Mouse (Mus musculus) gastrocnemius, adult 2 months (tissue): ENCODE data around the gene Gm20388. TPM values are rescaled to one million over a fixed set of nuclear protein-coding genes. Genes with fewer than 3 reads are reported as not detected.
A peak's percentile ranks its signal among the peaks of the same experiment; 100 is the strongest.

Experiments
- DNase-seq: peaks from one replicate; pipeline ENCODE4 v3.0.0; 2022
- H3K27ac ChIP-seq: fragments of 200-600 bp; 2 replicates; pipeline ENCODE4 v1.8.1; 2022; ENCODE audit warnings: mild to moderate bottlenecking
- H3K4me3 ChIP-seq: fragments of 200-600 bp; 2 replicates; pipeline ENCODE4 v1.8.1; 2022; ENCODE audit warnings: mild to moderate bottlenecking, moderate library complexity
- CTCF ChIP-seq: fragments of 200-600 bp; IDR thresholded peaks from 2 replicates; pipeline ENCODE4 v1.8.1; 2022; ENCODE audit warnings: antibody characterized with exemption, mild to moderate bottlenecking, moderate library complexity
- intact Hi-C: fragments of 180-260 bp; cut with DNase I; formaldehyde crosslinking; loops from one replicate; pipeline ENCODE4 v1.15.1; 2025
- total RNA-seq, 2 experiments: library from RNA; stranded (reverse); gene quantifications; 2 replicates each; pipeline ENCODE4 v1.2.3; 2021

Gene Gm20388
- total RNA-seq, 2 experiments from 2014 or later = 6.1 to 15.0 TPM

DNA sequence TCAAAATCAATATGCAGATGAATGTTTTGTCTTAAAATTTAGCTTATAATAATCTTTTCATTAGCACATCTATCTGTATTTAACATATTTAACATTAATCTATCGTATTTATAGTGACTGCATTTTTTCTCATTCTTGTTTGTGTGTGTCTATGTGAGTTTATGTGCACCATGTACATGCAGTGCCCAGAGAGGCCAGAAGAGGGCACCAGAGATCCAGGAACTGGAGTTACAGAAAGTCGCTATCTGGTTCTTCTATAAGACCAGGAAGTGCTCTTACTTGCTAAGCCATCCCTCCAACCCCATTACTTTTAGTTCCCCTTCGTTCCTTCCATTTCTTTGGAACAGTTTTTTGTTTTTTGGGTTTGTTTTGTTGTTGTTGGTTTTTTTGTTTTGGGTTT is 2213.7 kb downstream of the Gm20388 start:
- TF ChIP-seq CTCF = peak; percentile 44
- intact Hi-C loops = no loop called here
- DNase-seq = no peak
- Histone ChIP-seq H3K4me3 (no peak overlapping the region), H3K27ac (no peak overlapping the region)

- no peak for DNase-seq
- Histone ChIP-seq H3K27ac (no peak overlapping the region), H3K4me3 (no peak overlapping the region)
- intact Hi-C loops = no loop called here
- no peak for TF ChIP-seq CTCF
Measured at GRCm38 (mm10) chr8:122126659-122127058, 2216.0 kb downstream of the Gm20388 start.

DNA sequence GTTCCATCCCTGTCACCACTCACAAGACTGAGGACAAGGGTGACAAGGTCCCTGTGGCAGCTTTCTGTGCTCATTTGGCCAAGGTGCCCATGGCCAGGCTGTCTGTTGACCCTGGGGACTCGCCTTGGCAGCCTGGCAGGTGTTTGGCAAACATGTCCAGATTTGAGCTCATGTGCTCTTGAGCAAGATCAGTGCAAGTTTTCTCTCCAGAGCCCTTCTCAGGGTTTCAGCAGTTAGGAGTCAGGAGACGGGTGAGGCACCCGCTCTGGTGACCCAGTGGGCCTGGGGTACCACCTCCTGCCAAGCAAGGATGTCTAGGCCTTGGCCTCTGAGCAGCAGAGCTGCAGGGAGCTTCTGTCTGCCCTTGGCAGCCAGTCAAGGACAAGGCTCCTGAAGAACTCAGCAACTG is 2223.5 kb downstream of the Gm20388 start:
- Histone ChIP-seq H3K27ac (peak overlapping the region; percentile 38; the same call in 1 of the 2 replicates), H3K4me3 (no peak overlapping the region)
- no peak for TF ChIP-seq CTCF
- intact Hi-C loops = no loop called here
- DNase-seq = peak; percentile 77

- Histone ChIP-seq H3K4me3 (no peak overlapping the region), H3K27ac (no peak overlapping the region)
- peak; percentile 44 for TF ChIP-seq CTCF
- no peak for DNase-seq
- intact Hi-C loops = loop anchor here (5.0 kb wide), 1 partner anchor 88 kb away; no protein-coding TSS in a partner anchor
Measured at GRCm38 (mm10) chr8:122135494-122135893, 2224.9 kb downstream of the Gm20388 start.

DNA sequence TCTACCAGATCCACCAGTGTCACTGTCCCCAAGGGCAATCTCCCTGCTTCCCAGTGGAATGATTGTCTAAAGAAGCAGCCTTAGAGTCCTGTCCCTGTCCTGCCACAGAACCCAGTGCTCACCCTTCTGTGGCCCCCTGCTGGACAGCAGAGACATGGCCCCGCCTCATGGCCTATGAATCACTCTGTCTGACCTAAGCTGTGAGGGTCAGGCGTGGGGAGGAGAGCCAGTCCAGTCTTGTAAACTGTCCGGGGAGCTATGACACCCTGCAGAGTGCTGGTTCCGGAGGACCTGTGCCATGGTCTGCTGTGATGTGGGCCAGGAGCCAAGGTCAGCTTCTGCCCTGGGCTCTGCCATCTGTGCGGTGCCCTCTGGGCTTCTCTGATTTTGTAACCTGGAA is 2229.1 kb downstream of the Gm20388 start:
- peak; percentile 91 for DNase-seq
- TF ChIP-seq CTCF = peak; percentile 94
- intact Hi-C loops = loop anchor here (1.0 to 5.0 kb wide), 2 partner anchors 92 to 161 kb away; no protein-coding TSS in a partner anchor
- no peak overlapping the region for H3K4me3 ChIP-seq
- peak overlapping the region; percentile 57 for H3K27ac ChIP-seq

- no peak for TF ChIP-seq CTCF
- Histone ChIP-seq H3K27ac (peak overlapping the region; percentile 57; the same call in 1 of the 2 replicates), H3K4me3 (no peak overlapping the region)
- intact Hi-C loops = no loop called here
- DNase-seq = no peak
Measured at GRCm38 (mm10) chr8:122140411-122140810, 2229.8 kb downstream of the Gm20388 start.

DNA sequence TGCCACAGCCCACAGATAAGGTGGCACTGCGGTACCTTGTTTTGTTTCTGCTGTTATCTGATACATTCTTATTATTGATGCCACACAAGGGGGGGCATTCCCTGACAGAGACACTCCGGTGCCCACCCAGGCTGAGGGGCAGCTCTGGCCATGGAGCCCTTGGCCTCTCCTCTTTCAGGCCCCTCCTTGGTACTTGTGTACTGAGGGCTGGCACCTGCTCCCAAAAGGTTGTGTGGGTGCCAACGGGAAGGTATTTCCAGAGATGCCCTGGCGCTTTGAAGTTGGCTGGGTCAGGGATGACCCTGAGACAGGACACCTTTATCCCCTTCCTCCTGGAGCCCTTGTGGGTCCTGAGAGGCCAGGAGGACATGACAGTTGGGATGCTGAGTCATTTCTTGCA is 2231.8 kb downstream of the Gm20388 start:
- TF ChIP-seq CTCF = no peak
- no peak for DNase-seq
- H3K4me3 ChIP-seq = no peak overlapping the region
- H3K27ac ChIP-seq = no peak overlapping the region
- intact Hi-C loops = no loop called here

GRCm38 (mm10) chr8:122143231-122143630 is 2232.6 kb downstream of the Gm20388 start:
- peak; percentile 26; the same call in 1 of the 2 replicates for TF ChIP-seq CTCF
- Histone ChIP-seq H3K4me3 (no peak overlapping the region), H3K27ac (no peak overlapping the region)
- no peak for DNase-seq
- intact Hi-C loops = no loop called here

DNA sequence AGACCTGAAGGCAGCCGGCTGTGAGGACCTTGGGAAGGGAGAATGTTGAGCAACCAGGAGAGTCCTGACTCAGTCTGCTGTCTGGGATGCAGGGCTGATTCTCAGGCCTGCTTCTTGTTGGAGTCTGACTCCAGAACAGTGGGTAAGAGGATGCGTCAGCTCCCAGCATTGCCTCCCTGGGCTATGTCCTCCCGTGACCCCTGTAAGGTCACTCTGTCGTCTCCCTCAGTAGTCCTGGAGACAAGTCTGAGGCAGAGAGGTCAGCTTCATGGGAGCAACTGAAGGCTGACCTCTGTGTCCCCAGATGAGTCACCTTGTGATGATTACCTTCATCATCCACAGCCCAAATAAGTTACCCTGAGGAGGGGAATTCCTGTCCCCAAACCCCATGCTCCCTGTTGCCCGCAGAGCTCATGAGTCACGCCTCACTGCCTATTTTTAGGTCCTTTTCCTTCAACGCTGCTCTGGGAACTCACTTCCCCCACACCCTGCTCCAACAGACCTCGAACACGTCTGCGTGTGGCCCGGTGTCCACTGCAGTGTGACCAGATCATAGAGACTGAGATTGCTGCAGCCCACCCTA is 2234.2 kb downstream of the Gm20388 start:
- no peak for TF ChIP-seq CTCF
- Histone ChIP-seq H3K27ac (peak overlapping the region; percentile 71), H3K4me3 (no peak overlapping the region)
- intact Hi-C loops = no loop called here
- DNase-seq = no peak

GRCm38 (mm10) chr8:122149045-122149444 is 2238.4 kb downstream of the Gm20388 start:
- Histone ChIP-seq H3K27ac (no peak overlapping the region), H3K4me3 (no peak overlapping the region)
- intact Hi-C loops = no loop called here
- no peak for DNase-seq
- no peak for TF ChIP-seq CTCF

DNA sequence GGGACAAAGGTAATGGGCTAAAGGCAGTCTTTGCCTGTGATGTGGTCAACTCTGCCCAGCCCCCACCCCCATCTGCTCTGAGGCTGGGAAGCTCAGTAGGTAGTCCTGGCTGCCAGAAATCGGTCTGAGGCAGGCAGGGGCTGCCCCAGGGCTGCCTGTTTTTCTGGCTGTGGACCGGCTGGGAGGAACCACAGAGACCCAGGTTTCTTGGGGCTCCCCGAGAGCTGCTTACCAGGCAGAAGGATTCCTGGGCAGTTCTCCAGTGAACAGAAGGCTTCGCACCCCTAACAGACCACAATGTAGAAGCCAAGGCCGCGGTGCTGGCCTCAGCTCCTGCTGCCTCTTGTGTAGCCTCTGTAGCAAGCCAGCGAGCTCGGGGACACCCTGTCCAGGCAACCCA is 2239.0 kb downstream of the Gm20388 start:
- Histone ChIP-seq H3K27ac (no peak overlapping the region), H3K4me3 (no peak overlapping the region)
- TF ChIP-seq CTCF = no peak
- no peak for DNase-seq
- intact Hi-C loops = no loop called here

DNA sequence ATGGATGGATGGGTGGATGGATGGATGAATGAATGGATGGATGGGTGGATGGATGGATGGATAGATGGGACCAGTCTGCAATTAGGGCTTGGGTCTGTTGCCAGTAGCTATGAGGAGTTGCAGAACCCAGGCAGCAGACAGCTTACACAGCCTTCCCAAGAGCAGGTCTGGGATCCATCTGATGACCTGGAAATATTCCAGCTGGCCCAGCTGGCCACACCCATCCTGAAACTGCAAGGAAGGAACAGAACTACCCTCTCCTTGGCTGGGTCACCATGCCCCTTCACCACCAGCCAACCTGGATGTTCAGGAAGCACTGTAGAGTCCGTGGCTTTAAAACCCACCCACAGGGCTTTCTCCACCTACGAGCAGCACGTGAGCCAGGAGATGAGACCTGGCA is 2240.9 kb downstream of the Gm20388 start:
- no peak for TF ChIP-seq CTCF
- no peak overlapping the region for H3K27ac ChIP-seq
- no peak overlapping the region for H3K4me3 ChIP-seq
- no peak for DNase-seq
- intact Hi-C loops = no loop called here

- no peak overlapping the region for H3K4me3 ChIP-seq
- intact Hi-C loops = no loop called here
- DNase-seq = peak; percentile 51
- TF ChIP-seq CTCF = no peak
- H3K27ac ChIP-seq = peak overlapping the region; percentile 28; the same call in 1 of the 2 replicates
Measured at GRCm38 (mm10) chr8:122155082-122155643, 2244.5 kb downstream of the Gm20388 start.

DNA sequence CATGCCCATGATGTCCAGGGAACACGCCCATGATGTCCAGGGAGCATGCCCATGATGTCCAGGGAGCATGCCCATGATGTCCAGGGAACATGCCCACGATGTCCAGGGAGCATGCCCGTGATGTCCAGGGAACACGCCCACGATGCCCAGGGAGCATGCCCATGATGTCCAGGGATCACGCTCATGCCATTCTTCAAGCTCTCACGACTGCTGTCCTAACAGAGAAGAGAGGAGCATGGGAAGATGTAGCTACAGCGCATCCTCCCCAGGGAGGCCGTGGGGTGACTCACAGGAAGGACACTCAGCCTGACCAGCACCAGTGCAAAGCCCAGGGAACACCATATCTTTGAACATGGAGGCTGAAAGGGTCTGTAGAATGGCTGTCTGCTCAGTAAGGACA is 2245.3 kb downstream of the Gm20388 start:
- intact Hi-C loops = no loop called here
- no peak overlapping the region for H3K27ac ChIP-seq
- peak; percentile 44 for DNase-seq
- TF ChIP-seq CTCF = no peak
- H3K4me3 ChIP-seq = no peak overlapping the region
